Comparison of ENCODE assay signal across 8 mouse cellular contexts in genomic region chr13:22050591-22051522, GRCm38 (mm10). TPM values are rescaled to one million over a fixed set of nuclear protein-coding genes. Genes with fewer than 3 reads are reported as not detected.
A peak's percentile ranks its signal among the peaks of the same experiment; 100 is the strongest.
DNase-seq lines count a peak whose midpoint lies in the region; ATAC-seq lines count a peak whose summit lies in the region.

No protein-coding gene starts in this region.

- ATAC-seq in CD4-positive, CD25-positive, alpha-beta regulatory T cell, adult 4 months: peak; percentile 92
- ATAC-seq in heart, embryonic 14.5 days (ENCODE audit: insufficient number of reproducible peaks, insufficient read depth, low FRiP score, low read depth): peak; percentile 94
- ATAC-seq in liver, embryonic 12.5 days: peak; percentile 96

- peak overlapping the region; percentile 77 for H3K4me2 ChIP-seq in heart, embryonic 14.5 days (ENCODE audit: low read length)
- peak overlapping the region; percentile 88 for H3K4me2 ChIP-seq in liver, embryonic 12.5 days

- peak; percentile 81 for DNase-seq in c-Kit-negative CD71-positive TER-119-positive erythroid progenitor cells, embryonic 14.5 days (ENCODE audit: low read depth, low spot score)
- peak; percentile 67 for DNase-seq in fibroblast of lung, adult 2 months (ENCODE audit: low read depth)
- DNase-seq in kidney, postnatal 10 days: peak; percentile 95
- peak; percentile 90 for DNase-seq in naive thymus-derived CD4-positive, alpha-beta T cell, adult 2 months (ENCODE audit: low read depth)
- peak; percentile 96 for DNase-seq in splenic B cell, adult 2 months (ENCODE audit: low read depth, low spot score)

- peak overlapping the region; percentile 56 to 58 for H3K4me3 ChIP-seq in heart, embryonic 14.5 days (ENCODE audit: control insufficient read depth in 1 of 2, insufficient read depth in 1 of 2, low read depth in 1 of 2, low read length in 2 of 2)
- peak overlapping the region; percentile 66 for H3K4me3 ChIP-seq in liver, embryonic 12.5 days

- no peaks in the 10 kb centered on the region for H3K27me3 ChIP-seq in heart, embryonic 14.5 days (ENCODE audit: control insufficient read depth, insufficient read depth, low read length)
- no peaks in the 10 kb centered on the region for H3K27me3 ChIP-seq in liver, embryonic 12.5 days (replicated peaks)
- no peaks in the 10 kb centered on the region; the same call in 1 of the 2 replicates for H3K27me3 ChIP-seq in splenic B cell, adult 2 months (ENCODE audit: control insufficient read depth, insufficient read depth, low read length, poor library complexity, severe bottlenecking)

- WGBS in heart, embryonic 14.5 days: under 1% methylated on average over 52 of the region's 52 CpGs
- under 1% methylated on average over 52 of the region's 52 CpGs for WGBS in liver, embryonic 12.5 days (ENCODE audit: insufficient replicate concordance)

- peaks cover 2 to 7% of the 10 kb centered on the region in 2 experiments; a peak in 3 of 4 replicates for H3K4me1 ChIP-seq in heart, embryonic 14.5 days (ENCODE audit: control insufficient read depth in 2 of 2, insufficient read depth in 2 of 2, low read length in 2 of 2)
- H3K4me1 ChIP-seq in liver, embryonic 12.5 days: peaks cover 30% of the 10 kb centered on the region

- no peaks in the 10 kb centered on the region for H3K36me3 ChIP-seq in heart, embryonic 14.5 days (ENCODE audit: control insufficient read depth, insufficient read depth, low read length)
- H3K36me3 ChIP-seq in liver, embryonic 12.5 days: no peaks in the 10 kb centered on the region
- H3K36me3 ChIP-seq in splenic B cell, adult 2 months (ENCODE audit: control insufficient read depth, insufficient read depth, low read length, poor library complexity, severe bottlenecking): no peaks in the 10 kb centered on the region

- no peaks in the 10 kb centered on the region for H3K9me3 ChIP-seq in heart, embryonic 14.5 days (ENCODE audit: control insufficient read depth, low read length)
- H3K9me3 ChIP-seq in liver, embryonic 12.5 days (replicated peaks): no peaks in the 10 kb centered on the region

- peak overlapping the region; percentile 79 to 87 for H3K27ac ChIP-seq in heart, embryonic 14.5 days (replicated peaks in 1 of 2; ENCODE audit: control insufficient read depth in 1 of 2, insufficient read depth in 1 of 2, low read depth in 2 of 2, low read length in 2 of 2)
- peak overlapping the region; percentile 80 for H3K27ac ChIP-seq in liver, embryonic 12.5 days

- peak overlapping the region; percentile 80 for H3K9ac ChIP-seq in heart, embryonic 14.5 days (ENCODE audit: low read length)
- H3K9ac ChIP-seq in liver, embryonic 12.5 days: peak overlapping the region; percentile 73

RNA-seq across cellular contexts. Expression of gene Hist1h2bj, which starts 7.8 kb away (rescaled TPM):
- polyA plus RNA-seq in CD4-positive, CD25-positive, alpha-beta regulatory T cell, adult 4 months (2017; shearing (Covaris generic)): 1 to 10 TPM; 3.8 to 9.5 TPM
- polyA plus RNA-seq in heart, embryonic 14.5 days (2014; fragmentation: Nextera tagmentation; extraction: Ambion mirVana): 2.5 and 2.6 TPM in 2 replicates
- 14.5 and 17.1 TPM in 2 replicates for polyA plus RNA-seq in liver, embryonic 12.5 days (2016; fragmentation: Nextera tagmentation; extraction: Ambion mirVana)

RNA-seq across cellular contexts. Expression of gene Hist1h2ag, which starts 8.1 kb away (rescaled TPM):
- not detected for polyA plus RNA-seq in CD4-positive, CD25-positive, alpha-beta regulatory T cell, adult 4 months (2017; shearing (Covaris generic))
- polyA plus RNA-seq in heart, embryonic 14.5 days (2014; fragmentation: Nextera tagmentation; extraction: Ambion mirVana): 9.7 and 11.2 TPM in 2 replicates
- polyA plus RNA-seq in liver, embryonic 12.5 days (2016; fragmentation: Nextera tagmentation; extraction: Ambion mirVana): 24.0 and 28.2 TPM in 2 replicates

RNA-seq across cellular contexts. Expression of gene Hist1h4i, which starts 9.7 kb away (rescaled TPM):
- polyA plus RNA-seq in CD4-positive, CD25-positive, alpha-beta regulatory T cell, adult 4 months (2017; shearing (Covaris generic)): 1 to 10 TPM; 5.4 to 6.7 TPM
- 8.1 and 9.3 TPM in 2 replicates for polyA plus RNA-seq in heart, embryonic 14.5 days (2014; fragmentation: Nextera tagmentation; extraction: Ambion mirVana)
- 44.1 and 49.4 TPM in 2 replicates for polyA plus RNA-seq in liver, embryonic 12.5 days (2016; fragmentation: Nextera tagmentation; extraction: Ambion mirVana)

RNA-seq across cellular contexts. Expression of gene Hist1h2bk, which starts 15.2 kb away (rescaled TPM):
- 1 to 10 TPM in 1 of 2 experiments, not detected in 1; 4.8 TPM for polyA plus RNA-seq in CD4-positive, CD25-positive, alpha-beta regulatory T cell, adult 4 months (2017; shearing (Covaris generic))
- 1.9 and 2.3 TPM in 2 replicates for polyA plus RNA-seq in heart, embryonic 14.5 days (2014; fragmentation: Nextera tagmentation; extraction: Ambion mirVana)
- polyA plus RNA-seq in liver, embryonic 12.5 days (2016; fragmentation: Nextera tagmentation; extraction: Ambion mirVana): 4.4 and 4.8 TPM in 2 replicates

RNA-seq across cellular contexts. Expression of gene Hist1h2ah, which starts 15.5 kb away (rescaled TPM):
- polyA plus RNA-seq in CD4-positive, CD25-positive, alpha-beta regulatory T cell, adult 4 months (2017; shearing (Covaris generic)): not detected
- 2.9 and 6.8 TPM in 2 replicates for polyA plus RNA-seq in heart, embryonic 14.5 days (2014; fragmentation: Nextera tagmentation; extraction: Ambion mirVana)
- polyA plus RNA-seq in liver, embryonic 12.5 days (2016; fragmentation: Nextera tagmentation; extraction: Ambion mirVana): 9.3 and 17.8 TPM in 2 replicates

Comparison
In these comparisons a context has a peak if more than half of its experiments do, and no peak if none do; other contexts are left out.
1. Peak in every context shown above with its lines: DNase-seq, ATAC-seq, H3K4me3 ChIP-seq and H3K27ac ChIP-seq.
2. RNA of gene Hist1h2ag, which starts 8.1 kb away (polyA plus RNA-seq): 24.0 to 28.2 TPM in liver, embryonic 12.5 days and 9.7 to 11.2 TPM in heart, embryonic 14.5 days; not detected in CD4-positive, CD25-positive, alpha-beta regulatory T cell, adult 4 months; every median in the first group is over 10 times any median in the second.